Mouse (Mus musculus): ENCODE measurements at regions not wholly inside any gene's neighbourhood (a gene's known extent, or its start where the extent isn't known, plus 50 kb on each side); places are given as distances from the start of the nearest gene placed in this dataset.

GRCm38 (mm10) chr5:118405421-118405820 lies 155.1 kb upstream of the Med13l start:
- TF ChIP-seq CTCF (IDR thresholded peaks at IDR 0.05; ENCODE audit: control insufficient read depth, insufficient read depth, insufficient read length), result no peak
- no peak for TF ChIP-seq MYOD1 (IDR thresholded peaks at IDR 0.05; ENCODE audit: control insufficient read depth, insufficient read length, low read depth)
- TF ChIP-seq FOSL1 (IDR thresholded peaks at IDR 0.05; ENCODE audit: insufficient read depth, low read length, poor library complexity, severe bottlenecking), result no peak

Measured in C2C12 (cell line).